Mouse (Mus musculus): Measurements from ENCODE around the gene Serpina3g.
A peak's percentile ranks its signal among the peaks of the same experiment; 100 is the strongest.
"Not testable (repeated sequence)": the region's sequence is repeated elsewhere in the genome, so short reads cannot be mapped to it uniquely, and the experiment has no call there.

Gene Serpina3g

GRCm38 (mm10) chr12:104235915-104236314, at the start of gene Serpina3g:
TSS of gene Serpina3g (plus strand) at chr12:104236245.
- DNase-seq, result no peak

GRCm38 (mm10) chr12:104189246-104189645, 46.8 kb upstream of the Serpina3g start:
- no peak for DNase-seq

GRCm38 (mm10) chr12:104190852-104191251, 45.2 kb upstream of the Serpina3g start:
- no peak for DNase-seq

GRCm38 (mm10) chr12:104209149-104209548, 26.9 kb upstream of the Serpina3g start:
- DNase-seq, result no peak

GRCm38 (mm10) chr12:104209802-104210201, 26.2 kb upstream of the Serpina3g start:
- DNase-seq, result no peak

GRCm38 (mm10) chr12:104213689-104214444, 22.2 kb upstream of the Serpina3g start:
- peak; percentile 34 for DNase-seq

- DNase-seq, result no peak
Measured at GRCm38 (mm10) chr12:104214445-104214753, 21.6 kb upstream of the Serpina3g start, which contains the start of gene Serpina3f. TSS of gene Serpina3f (plus strand) at chr12:104214544.

- no peak for DNase-seq
Measured at GRCm38 (mm10) chr12:104215249-104215648, 20.8 kb upstream of the Serpina3g start.

- DNase-seq, result no peak
Measured at GRCm38 (mm10) chr12:104221616-104222015, 14.4 kb upstream of the Serpina3g start.

GRCm38 (mm10) chr12:104223690-104224089, 12.4 kb upstream of the Serpina3g start:
- no peak for DNase-seq

- no peak for DNase-seq
Measured at GRCm38 (mm10) chr12:104224598-104225300, 11.3 kb upstream of the Serpina3g start.

- DNase-seq, result no peak
Measured at GRCm38 (mm10) chr12:104230762-104231161, 5.3 kb upstream of the Serpina3g start.

GRCm38 (mm10) chr12:104238048-104238447, 2.0 kb downstream of the Serpina3g start:
- not testable (repeated sequence) for DNase-seq

GRCm38 (mm10) chr12:104243307-104243706, 7.3 kb downstream of the Serpina3g start:
- no peak for DNase-seq

- peak; percentile 18 for DNase-seq
Measured at GRCm38 (mm10) chr12:104245092-104245491, 9.0 kb downstream of the Serpina3g start.

- peak; percentile 32 for DNase-seq
Measured at GRCm38 (mm10) chr12:104245595-104245994, 9.6 kb downstream of the Serpina3g start.

- DNase-seq, result peak; percentile 15
Measured at GRCm38 (mm10) chr12:104247553-104248002, 11.5 kb downstream of the Serpina3g start.

- no peak for DNase-seq
Measured at GRCm38 (mm10) chr12:104248231-104248630, 12.2 kb downstream of the Serpina3g start.

GRCm38 (mm10) chr12:104261041-104261440, 25.0 kb downstream of the Serpina3g start:
- no peak for DNase-seq

GRCm38 (mm10) chr12:104262863-104263262, 26.8 kb downstream of the Serpina3g start, which contains the start of gene Serpina3i:
TSS of gene Serpina3i (plus strand) at chr12:104263122.
- DNase-seq, result no peak

- no peak for DNase-seq
Measured at GRCm38 (mm10) chr12:104266374-104266773, 30.3 kb downstream of the Serpina3g start.

GRCm38 (mm10) chr12:104278216-104279055, 42.4 kb downstream of the Serpina3g start:
- no peak for DNase-seq

- DNase-seq, result no peak
Measured at GRCm38 (mm10) chr12:104279056-104279435, 43.0 kb downstream of the Serpina3g start.
